Mouse (Mus musculus): Measurements from ENCODE around the gene Gm10358. TPM values are rescaled to one million over a fixed set of nuclear protein-coding genes. Genes with fewer than 3 reads are reported as not detected.
"Not testable (repeated sequence)": the region's sequence is repeated elsewhere in the genome, so short reads cannot be mapped to it uniquely, and the experiment has no call there.

Gm10358 gene
- polyA plus RNA-seq (2015; fragmentation: Nextera tagmentation; extraction: Ambion mirVana): not detected in 2 replicates

DNA sequence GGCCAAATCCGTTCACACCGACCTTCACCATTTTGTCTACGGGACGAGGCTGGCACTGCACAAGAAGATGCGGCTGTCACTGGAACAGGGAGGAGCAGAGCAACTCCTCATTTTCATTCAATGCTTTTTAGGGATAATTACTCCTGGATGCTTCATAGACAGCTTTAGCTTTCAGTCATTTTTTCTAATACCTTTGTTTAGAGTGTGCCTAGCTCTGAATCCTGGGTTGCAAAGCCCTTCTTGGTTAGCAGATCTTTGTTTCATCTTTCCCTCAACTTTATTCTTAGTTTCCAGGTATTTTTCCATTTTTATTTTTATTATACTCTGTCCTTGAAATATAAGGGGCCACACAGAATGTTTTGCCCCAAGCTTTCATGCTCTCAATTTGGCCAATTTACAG, at the start of gene Gm10358:
Gm10358 (minus strand) TSS at position 101 of the 400 bp plus-strand sequence.
- WGBS: 98% methylated on average over 5 of the region's 5 CpGs
- H3K9ac ChIP-seq: no peak within 1 kb of the TSS
- H3K27ac ChIP-seq: no peak within 1 kb of the TSS
- no peaks in the 10 kb centered on the region for H3K36me3 ChIP-seq
- ATAC-seq (replicated peaks; ENCODE audit: low FRiP score): no peak
- H3K4me1 ChIP-seq: no peaks in the 10 kb centered on the region
- no peaks in the 10 kb centered on the region for H3K9me3 ChIP-seq (replicated peaks)
- no peaks in the 10 kb centered on the region for H3K27me3 ChIP-seq
- no peak within 1 kb of the TSS for H3K4me3 ChIP-seq (replicated peaks)
- H3K4me2 ChIP-seq: no peak within 1 kb of the TSS

DNA sequence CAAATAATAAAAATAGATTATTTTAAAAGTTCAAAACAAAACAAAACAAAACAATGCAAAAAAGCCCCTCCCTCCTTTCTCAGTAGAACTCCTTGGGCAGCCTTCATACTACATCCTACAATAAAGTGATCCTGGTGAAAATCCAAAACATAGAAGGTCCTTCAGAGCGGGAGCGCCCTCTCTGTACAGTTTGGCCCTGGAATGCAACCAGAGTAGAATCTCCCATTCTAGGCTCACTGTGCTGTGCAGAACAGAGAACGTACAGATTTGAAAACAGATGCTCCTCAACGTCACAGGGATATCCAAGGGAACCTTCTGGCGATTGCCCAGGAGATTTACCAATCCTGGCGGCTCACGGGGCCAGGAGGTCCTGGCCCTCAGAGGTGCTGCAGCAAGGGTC, 42.0 kb upstream of the Gm10358 start, which contains the start of gene Iqcm:
Iqcm (plus strand) TSS at position 301 of the 400 bp plus-strand sequence.
- H3K9me3 ChIP-seq (replicated peaks): no peaks in the 10 kb centered on the region
- no peak within 1 kb of the TSS for H3K4me3 ChIP-seq (replicated peaks)
- H3K36me3 ChIP-seq: no peaks in the 10 kb centered on the region
- H3K4me1 ChIP-seq: no peaks in the 10 kb centered on the region
- no peak for ATAC-seq (replicated peaks; ENCODE audit: low FRiP score)
- H3K4me2 ChIP-seq: no peak within 1 kb of the TSS
- no peaks in the 10 kb centered on the region for H3K27me3 ChIP-seq
- H3K27ac ChIP-seq: no peak within 1 kb of the TSS
- H3K9ac ChIP-seq: no peak within 1 kb of the TSS
- WGBS: 92% methylated on average over 7 of the region's 7 CpGs

DNA sequence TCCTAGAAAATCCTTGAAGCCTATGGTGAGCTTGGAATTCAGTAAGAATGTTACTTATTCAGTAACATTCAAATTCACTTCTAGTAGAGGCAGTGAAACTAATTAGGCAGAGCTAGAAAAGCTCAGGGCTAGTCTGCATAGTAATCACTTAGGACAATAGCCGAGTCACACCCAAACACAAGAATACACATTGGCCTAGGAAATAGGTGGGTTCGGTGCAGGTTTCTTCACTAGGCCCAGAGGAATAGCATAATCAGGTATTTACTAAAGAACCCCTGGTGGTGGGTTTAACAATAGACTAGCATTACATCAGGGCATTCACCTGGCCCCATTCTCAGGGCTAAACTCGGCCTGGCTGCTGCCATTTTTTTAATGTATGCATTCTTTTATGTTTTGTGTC, 9.3 kb upstream of the Gm10358 start:
- H3K9ac ChIP-seq; H3K4me3 ChIP-seq (replicated peaks); H3K4me2 ChIP-seq; H3K36me3 ChIP-seq; ATAC-seq (replicated peaks; ENCODE audit: low FRiP score); H3K27me3 ChIP-seq; H3K4me1 ChIP-seq; H3K27ac ChIP-seq; H3K9me3 ChIP-seq (replicated peaks): not testable (repeated sequence)
- 88% methylated on average over 3 of the region's 3 CpGs for WGBS

DNA sequence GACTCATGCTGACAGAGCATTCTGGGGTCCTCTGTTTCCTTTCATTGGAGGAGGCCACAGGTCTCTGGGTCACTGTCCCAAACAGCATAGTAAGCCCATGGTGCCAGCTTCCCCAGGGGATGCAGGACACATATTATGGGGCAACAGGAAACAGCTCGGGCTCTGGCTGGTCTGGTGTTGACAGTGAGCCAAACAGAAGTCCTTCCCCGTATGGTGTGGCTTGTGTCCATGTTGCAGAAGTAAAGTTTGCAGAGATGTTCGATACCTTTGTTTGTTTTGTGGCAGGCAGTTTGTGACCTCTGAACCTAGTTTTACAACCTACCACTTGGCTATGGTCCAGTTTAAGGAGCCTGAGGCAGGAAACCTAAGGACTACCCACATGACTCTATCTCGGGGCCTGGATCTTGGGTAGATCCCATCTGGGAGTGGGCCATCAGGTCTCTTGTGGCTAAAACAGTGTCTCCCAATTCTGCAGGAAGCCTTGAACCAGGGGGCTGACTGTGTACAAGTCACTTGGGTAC, 21.6 kb downstream of the Gm10358 start:
- no peak overlapping the region for H3K4me2 ChIP-seq
- no peaks in the 10 kb centered on the region for H3K27me3 ChIP-seq
- H3K9me3 ChIP-seq (replicated peaks): no peaks in the 10 kb centered on the region
- H3K9ac ChIP-seq: no peak overlapping the region
- no peaks in the 10 kb centered on the region for H3K4me1 ChIP-seq
- WGBS: 77% methylated on average over 4 of the region's 4 CpGs
- no peak overlapping the region for H3K27ac ChIP-seq
- H3K4me3 ChIP-seq (replicated peaks): no peak overlapping the region
- H3K36me3 ChIP-seq: no peaks in the 10 kb centered on the region
- ATAC-seq (replicated peaks; ENCODE audit: low FRiP score): no peak

DNA sequence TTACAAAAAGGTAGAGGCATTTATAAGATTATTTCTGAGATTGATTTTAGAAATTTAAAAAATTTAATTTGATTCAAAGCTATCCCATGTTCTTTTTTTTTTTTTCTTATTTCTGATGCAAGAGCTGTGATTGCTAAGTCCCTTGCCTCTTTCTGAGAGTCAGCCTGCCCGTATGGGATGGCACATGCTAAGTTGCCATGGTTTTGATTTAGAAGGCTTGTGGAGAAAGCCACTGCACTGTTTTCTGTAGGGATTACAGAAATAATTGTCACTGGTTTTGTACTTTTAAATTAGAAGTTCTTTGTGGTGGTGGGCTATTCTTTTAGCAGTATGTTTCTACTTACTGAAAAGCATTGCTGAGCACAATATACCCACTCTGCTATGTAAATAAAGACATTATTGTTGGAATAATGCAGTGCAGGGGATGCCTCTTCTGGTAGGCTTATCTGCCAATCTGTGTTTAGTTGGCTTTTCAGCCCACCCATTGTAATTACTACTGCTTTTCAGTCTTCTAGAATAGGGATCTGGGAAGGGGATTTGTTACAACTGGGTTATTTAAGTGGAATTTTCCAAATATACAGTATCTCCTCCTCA, 30.8 kb downstream of the Gm10358 start:
- Histone ChIP-seq H3K27me3 (no peaks in the 10 kb centered on the region), H3K36me3 (no peaks in the 10 kb centered on the region), H3K9me3 (replicated peaks) (no peaks in the 10 kb centered on the region), H3K4me2 (no peak overlapping the region), H3K4me1 (no peaks in the 10 kb centered on the region), H3K4me3 (replicated peaks) (no peak overlapping the region), H3K27ac (no peak overlapping the region), H3K9ac (no peak overlapping the region)
- no peak for ATAC-seq (replicated peaks; ENCODE audit: low FRiP score)
- 75% methylated on average over 1 of the region's 1 CpGs for WGBS

DNA sequence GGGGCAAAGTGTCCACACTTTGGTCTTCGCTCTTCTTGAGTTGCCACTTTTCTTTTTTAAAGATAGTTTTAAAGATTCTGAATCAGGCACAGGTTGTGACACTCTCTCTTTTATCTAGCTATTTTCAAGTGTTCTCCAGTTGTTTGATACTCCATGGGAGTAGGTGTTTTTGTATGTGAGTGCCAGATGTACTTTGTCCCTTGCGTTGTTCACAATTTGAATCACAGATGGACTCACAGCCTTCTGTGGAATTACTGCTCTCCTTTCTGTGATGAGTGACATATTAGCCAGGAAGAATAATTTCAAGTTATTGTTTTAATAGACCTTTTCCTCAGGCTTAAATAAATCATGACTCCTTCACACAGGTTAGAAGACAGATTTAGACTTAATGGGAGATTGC, 34.4 kb downstream of the Gm10358 start:
- no peak overlapping the region for H3K27ac ChIP-seq
- no peaks in the 10 kb centered on the region for H3K9me3 ChIP-seq (replicated peaks)
- no peak for ATAC-seq (replicated peaks; ENCODE audit: low FRiP score)
- no peak overlapping the region for H3K4me2 ChIP-seq
- H3K4me1 ChIP-seq: no peaks in the 10 kb centered on the region
- H3K36me3 ChIP-seq: no peaks in the 10 kb centered on the region
- 83% methylated on average over 2 of the region's 2 CpGs for WGBS
- H3K9ac ChIP-seq: no peak overlapping the region
- H3K4me3 ChIP-seq (replicated peaks): no peak overlapping the region
- H3K27me3 ChIP-seq: no peaks in the 10 kb centered on the region

Other genes with a start within 250 kb of the Gm10358 start
- gene Rasd2, start 192.6 kb downstream of the Gm10358 start, polyA plus RNA-seq (2015; fragmentation: Nextera tagmentation; extraction: Ambion mirVana): 1.9 and 2.3 TPM in 2 replicates
- not detected in 2 replicates for gene Iqcm, start 42.1 kb upstream of the Gm10358 start, polyA plus RNA-seq (2015; fragmentation: Nextera tagmentation; extraction: Ambion mirVana)

Data from kidney, embryonic 15.5 days (tissue).